Mouse (Mus musculus) ES-Bruce4 (cell line): ENCODE data around the gene Ccdc73. TPM values are rescaled to one million over a fixed set of nuclear protein-coding genes. Genes with fewer than 3 reads are reported as not detected.

ENCODE experiments used
- H3K27ac ChIP-seq: 2 replicates; pipeline ENCODE4 v1.5.1; 2012; ENCODE audit warnings: low read length, inconsistent platforms; ENCODE audit not compliant: insufficient read depth
- H3K27me3 ChIP-seq: 2 replicates; pipeline ENCODE4 v1.6.1; 2012; ENCODE audit warnings: mild to moderate bottlenecking, low read length, inconsistent platforms; ENCODE audit not compliant: control insufficient read depth, poor library complexity, insufficient read depth, severe bottlenecking
- H3K36me3 ChIP-seq: 2 replicates; pipeline ENCODE4 v1.6.1; 2012; ENCODE audit warnings: inconsistent platforms, mild to moderate bottlenecking, low read length, moderate library complexity; ENCODE audit not compliant: control insufficient read depth, poor library complexity, insufficient read depth, severe bottlenecking
- H3K4me1 ChIP-seq: one replicate; pipeline ENCODE4 v1.8.1; 2011; ENCODE audit warnings: low read length; ENCODE audit not compliant: control insufficient read depth, insufficient read depth
- H3K4me3 ChIP-seq: 2 replicates; pipeline ENCODE4 v1.5.1; 2011; ENCODE audit warnings: low read depth, mild to moderate bottlenecking, low read length
- H3K9ac ChIP-seq: 2 replicates; pipeline ENCODE4 v1.6.1; 2012; ENCODE audit warnings: low read depth, mild to moderate bottlenecking, inconsistent platforms; ENCODE audit not compliant: poor library complexity, severe bottlenecking
- H3K9me3 ChIP-seq: replicated peaks from 2 replicates; pipeline ENCODE4 v1.6.1; 2012; ENCODE audit warnings: mild to moderate bottlenecking, low read length, inconsistent platforms; ENCODE audit not compliant: control insufficient read depth, poor library complexity, insufficient read depth, severe bottlenecking
- CTCF ChIP-seq: IDR thresholded peaks from one replicate; pipeline ENCODE4 v1.8.1; 2011; ENCODE audit warnings: low read depth, low read length
- EP300 ChIP-seq: IDR thresholded peaks from 2 replicates; pipeline ENCODE4 v1.6.1; 2011; ENCODE audit warnings: low read depth, low read length; ENCODE audit not compliant: insufficient read depth
- POLR2A ChIP-seq: IDR thresholded peaks from one replicate; pipeline ENCODE4 v1.8.1; 2011; ENCODE audit warnings: low read length; ENCODE audit not compliant: insufficient read depth
- polyA plus RNA-seq: library from polyadenylated mRNA; stranded (reverse); fragments of >200 nt; gene quantifications from 2 replicates; pipeline ENCODE4 v1.2.4, GENCODE M21; 2011; ENCODE audit warnings: low read depth; ENCODE audit not compliant: missing spikeins, insufficient read depth, insufficient read length

The Ccdc73 gene
- polyA plus RNA-seq, 1 experiment, result 5.9 TPM

- no peak for TF ChIP-seq EP300
- TF ChIP-seq POLR2A, result no peak
- no peak for TF ChIP-seq CTCF
- H3K27me3 ChIP-seq, result no peaks in the 10 kb centered on the region
These were observed 25.0 kb upstream of the Ccdc73 start for GRCm38 (mm10) chr2:104842559-104842958.

GRCm38 (mm10) chr2:104846638-104847414 lies 20.8 kb upstream of the Ccdc73 start:
- Histone ChIP-seq H3K27ac (no peak overlapping the region), H3K9ac (no peak overlapping the region), H3K9me3 (no peaks in the 10 kb centered on the region), H3K36me3 (peaks cover 28% of the 10 kb centered on the region), H3K4me3 (no peak overlapping the region), H3K27me3 (no peaks in the 10 kb centered on the region), H3K4me1 (peaks cover 2% of the 10 kb centered on the region)
- no peak for TF ChIP-seq POLR2A
- no peak for TF ChIP-seq CTCF
- TF ChIP-seq EP300, result no peak

More at GRCm38 (mm10) chr2:104842559-104842958, 25.0 kb upstream of the Ccdc73 start:
- H3K4me1 ChIP-seq, result peaks cover 2% of the 10 kb centered on the region
- no peak overlapping the region for H3K4me3 ChIP-seq
- H3K9ac ChIP-seq, result no peak overlapping the region
- H3K9me3 ChIP-seq, result no peaks in the 10 kb centered on the region
- H3K27ac ChIP-seq, result no peak overlapping the region
- peaks cover 52% of the 10 kb centered on the region for H3K36me3 ChIP-seq

GRCm38 (mm10) chr2:104847645-104848044 lies 20.0 kb upstream of the Ccdc73 start:
- no peaks in the 10 kb centered on the region for H3K9me3 ChIP-seq
- H3K36me3 ChIP-seq, result peaks cover 26% of the 10 kb centered on the region
- H3K27ac ChIP-seq, result no peak overlapping the region; the same call in 1 of the 2 replicates
- H3K4me3 ChIP-seq, result no peak overlapping the region
- TF ChIP-seq EP300 (no peak), POLR2A (no peak), CTCF (no peak)
- H3K9ac ChIP-seq, result peak overlapping the region; percentile 69; the same call in 1 of the 2 replicates
- peaks cover 2% of the 10 kb centered on the region for H3K4me1 ChIP-seq
- no peaks in the 10 kb centered on the region for H3K27me3 ChIP-seq

- peaks cover 26% of the 10 kb centered on the region for H3K36me3 ChIP-seq
- TF ChIP-seq CTCF, result no peak
- TF ChIP-seq EP300, result 0 out of 2 replicates have a peak, but pooled peaks have one; percentile 42
- no peaks in the 10 kb centered on the region for H3K9me3 ChIP-seq
- peak overlapping the region; percentile 69 for H3K9ac ChIP-seq
- no peaks in the 10 kb centered on the region for H3K27me3 ChIP-seq
- H3K4me3 ChIP-seq, result peak overlapping the region; percentile 89
- H3K4me1 ChIP-seq, result peaks cover 2% of the 10 kb centered on the region
- H3K27ac ChIP-seq, result peak overlapping the region; percentile 57
These were observed 19.1 kb upstream of the Ccdc73 start for GRCm38 (mm10) chr2:104848235-104849161.

GRCm38 (mm10) chr2:104849276-104849990 lies 18.2 kb upstream of the Ccdc73 start, which contains the start of gene Prrg4:
Gene Prrg4, minus strand, starts transcription at chr2:104849876.
- Histone ChIP-seq H3K9me3 (no peaks in the 10 kb centered on the region), H3K36me3 (peaks cover 18% of the 10 kb centered on the region), H3K4me1 (peaks cover 2% of the 10 kb centered on the region), H3K9ac (peak within 1 kb of the TSS; percentile 69), H3K4me3 (peak within 1 kb of the TSS; percentile 89), H3K27ac (peak within 1 kb of the TSS; percentile 67), H3K27me3 (no peaks in the 10 kb centered on the region)
- peak; percentile 56 for TF ChIP-seq CTCF
- TF ChIP-seq EP300, result no peak
- TF ChIP-seq POLR2A, result no peak
